Mouse (Mus musculus) spleen, postnatal 14 days (tissue): ENCODE data around the gene Gm10220.
"Not testable (repeated sequence)": the region's sequence is repeated elsewhere in the genome, so short reads cannot be mapped to it uniquely, and the experiment has no call there.

Source experiments
- DNase-seq, 2 experiments: peaks; one replicate each; pipeline ENCODE4 v3.0.0; 2021 to 2022; ENCODE audit warnings: low spot score in 2 of 2

Gm10220 gene

GRCm38 (mm10) chr5:26121321-26121720 lies at the start of gene Gm10220:
Gene Gm10220 (minus strand): TSS chr5:26121421.
- DNase-seq, result not testable (repeated sequence)

- no peak for DNase-seq
These were observed 48.6 kb upstream of the Gm10220 start for GRCm38 (mm10) chr5:26169855-26170254.

- DNase-seq, result no peak
These were observed 44.6 kb upstream of the Gm10220 start for GRCm38 (mm10) chr5:26165791-26166165.

- DNase-seq, result no peak
These were observed 44.0 kb upstream of the Gm10220 start for GRCm38 (mm10) chr5:26165036-26165790.

GRCm38 (mm10) chr5:26157396-26158170 lies 36.4 kb upstream of the Gm10220 start:
- DNase-seq, result no peak

GRCm38 (mm10) chr5:26142891-26143290 lies 21.7 kb upstream of the Gm10220 start:
- DNase-seq, result no peak

GRCm38 (mm10) chr5:26105262-26105661 lies 16.0 kb downstream of the Gm10220 start, which contains the start of gene 5031410I06Rik:
Gene 5031410I06Rik (minus strand): TSS chr5:26105362.
- not testable (repeated sequence) for DNase-seq

GRCm38 (mm10) chr5:26089191-26089590 lies 32.0 kb downstream of the Gm10220 start, which contains the start of gene Gm10471:
Gene Gm10471 (minus strand): TSS chr5:26089291.
- DNase-seq, result not testable (repeated sequence)

GRCm38 (mm10) chr5:26079023-26079422 lies 42.2 kb downstream of the Gm10220 start:
- not testable (repeated sequence) for DNase-seq

GRCm38 (mm10) chr5:26070716-26071115 lies 50.5 kb downstream of the Gm10220 start:
- no peak for DNase-seq
